Mouse (Mus musculus): ENCODE data around the gene Lrrk1.

The Lrrk1 gene

GRCm38 (mm10) chr7:66297656-66298021 is 90.5 kb downstream of the Lrrk1 start:
- no peak for DNase-seq (ENCODE audit: low read depth)

GRCm38 (mm10) chr7:66296921-66297655 is 91.1 kb downstream of the Lrrk1 start:
- DNase-seq (ENCODE audit: low read depth) = no peak

GRCm38 (mm10) chr7:66292552-66293376 is 95.4 kb downstream of the Lrrk1 start:
- DNase-seq (ENCODE audit: low read depth) = no peak

GRCm38 (mm10) chr7:66292010-66292409 is 96.1 kb downstream of the Lrrk1 start:
- no peak for DNase-seq (ENCODE audit: low read depth)

GRCm38 (mm10) chr7:66282984-66283612 is 105.1 kb downstream of the Lrrk1 start:
- no peak for DNase-seq (ENCODE audit: low read depth)

DNA sequence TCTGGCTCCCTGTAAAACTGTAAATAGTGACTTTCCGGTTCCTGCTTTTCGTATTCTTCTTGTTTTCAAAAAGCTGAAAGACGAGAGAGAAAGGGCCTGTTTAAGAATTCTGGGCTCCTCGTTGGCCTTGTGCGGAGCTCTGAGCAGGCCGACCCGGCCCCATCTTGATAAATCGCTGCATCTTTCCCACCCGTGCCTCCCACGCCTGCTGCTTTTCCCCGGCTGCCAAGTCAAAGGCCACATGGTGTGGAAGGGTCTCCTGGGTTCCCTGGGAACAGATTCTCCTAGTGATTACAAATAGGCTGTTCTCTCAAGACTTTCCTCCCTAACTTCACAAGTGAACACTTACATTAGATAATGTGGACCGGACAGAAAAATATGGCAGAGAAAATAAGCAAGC is 105.9 kb downstream of the Lrrk1 start:
- DNase-seq (ENCODE audit: low read depth) = no peak

DNA sequence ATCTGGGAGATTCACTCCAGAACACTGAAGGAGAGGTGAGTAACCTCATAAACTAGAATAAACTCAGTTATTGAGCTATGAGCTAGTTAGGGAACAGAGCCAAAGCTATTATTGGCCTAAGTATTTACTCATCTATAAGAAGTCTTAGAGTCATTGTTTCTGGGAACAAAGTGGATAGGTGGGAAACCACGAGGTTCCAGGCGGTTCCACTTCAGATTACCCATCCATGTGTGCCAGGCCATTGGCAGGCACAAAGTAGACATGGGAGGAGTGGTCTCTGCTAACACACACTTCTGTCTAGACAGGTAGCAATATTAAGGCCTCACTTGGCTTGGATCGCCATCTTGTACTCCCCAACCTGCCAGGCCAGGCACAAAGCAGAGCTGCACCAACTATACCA is 110.1 kb downstream of the Lrrk1 start:
- no peak for DNase-seq (ENCODE audit: low read depth)

GRCm38 (mm10) chr7:66273494-66273893 is 114.7 kb downstream of the Lrrk1 start:
- DNase-seq (ENCODE audit: low read depth) = no peak

DNA sequence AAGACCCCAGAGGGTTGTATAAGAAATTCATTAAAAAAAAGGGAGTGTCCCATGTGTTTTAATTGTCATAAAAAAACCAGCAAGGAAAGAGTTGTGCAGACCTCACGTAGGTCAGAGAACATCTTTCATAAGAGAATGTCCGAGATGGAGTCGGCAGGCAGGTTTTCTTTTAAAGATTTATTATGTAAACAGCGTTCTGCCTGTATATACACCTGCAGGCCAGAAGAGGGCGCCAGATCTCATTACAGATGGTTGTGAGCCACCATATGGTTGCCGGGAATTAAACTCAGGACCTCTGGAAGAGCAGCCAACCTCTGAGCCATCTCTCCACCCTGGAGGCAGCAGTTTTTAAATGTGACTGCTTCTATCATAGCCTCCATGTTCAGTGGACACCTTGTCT is 116.9 kb downstream of the Lrrk1 start:
- DNase-seq (ENCODE audit: low read depth) = peak; percentile 16

DNA sequence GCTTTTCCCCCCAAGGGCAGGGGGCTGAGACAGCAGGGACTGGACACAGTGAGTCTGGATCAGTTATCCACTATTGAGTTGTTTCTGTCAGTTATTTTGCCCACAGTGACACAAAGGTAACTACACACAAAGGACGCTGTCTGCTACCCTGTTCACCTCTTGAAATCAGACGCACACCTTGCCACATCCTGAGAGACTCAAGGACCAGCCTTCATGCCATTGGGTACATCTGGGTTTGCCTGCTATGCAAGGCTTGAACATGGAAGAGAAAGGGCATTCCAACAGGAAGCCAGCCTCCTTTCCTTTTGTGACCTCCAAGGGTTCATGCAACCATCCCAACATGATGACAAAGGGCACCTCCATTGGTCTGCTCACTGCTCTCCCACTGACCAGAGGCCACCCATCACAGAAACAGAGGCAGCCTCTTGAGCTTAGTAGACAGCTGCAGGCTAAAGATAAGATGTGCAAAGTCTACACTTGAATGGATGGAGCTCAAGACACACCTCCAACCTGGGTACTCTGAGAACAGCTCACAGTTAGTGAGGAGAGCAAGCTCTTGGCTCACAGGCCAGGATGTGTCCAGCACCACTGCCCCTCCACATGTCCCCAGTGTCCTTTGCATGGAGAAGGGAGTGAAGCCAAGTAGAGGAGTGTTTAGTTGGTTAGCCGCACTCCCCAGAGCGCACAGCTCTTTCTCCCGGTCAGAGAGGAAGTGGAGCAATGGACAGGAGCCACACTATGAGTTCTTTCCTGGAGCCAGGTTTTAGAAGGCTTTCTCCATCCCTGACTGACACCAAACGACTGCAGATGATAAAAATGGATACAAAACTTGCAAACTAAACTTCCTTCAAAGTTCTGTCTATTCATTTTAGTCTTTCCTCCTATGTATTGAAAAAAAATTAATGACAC is 121.0 kb downstream of the Lrrk1 start:
- DNase-seq (ENCODE audit: low read depth) = no peak

- DNase-seq (ENCODE audit: low read depth) = peak; percentile 56
Measured at GRCm38 (mm10) chr7:66263421-66263820, 124.7 kb downstream of the Lrrk1 start.

- peak; percentile 61 for DNase-seq (ENCODE audit: low read depth)
Measured at GRCm38 (mm10) chr7:66262570-66263156, 125.5 kb downstream of the Lrrk1 start.

DNA sequence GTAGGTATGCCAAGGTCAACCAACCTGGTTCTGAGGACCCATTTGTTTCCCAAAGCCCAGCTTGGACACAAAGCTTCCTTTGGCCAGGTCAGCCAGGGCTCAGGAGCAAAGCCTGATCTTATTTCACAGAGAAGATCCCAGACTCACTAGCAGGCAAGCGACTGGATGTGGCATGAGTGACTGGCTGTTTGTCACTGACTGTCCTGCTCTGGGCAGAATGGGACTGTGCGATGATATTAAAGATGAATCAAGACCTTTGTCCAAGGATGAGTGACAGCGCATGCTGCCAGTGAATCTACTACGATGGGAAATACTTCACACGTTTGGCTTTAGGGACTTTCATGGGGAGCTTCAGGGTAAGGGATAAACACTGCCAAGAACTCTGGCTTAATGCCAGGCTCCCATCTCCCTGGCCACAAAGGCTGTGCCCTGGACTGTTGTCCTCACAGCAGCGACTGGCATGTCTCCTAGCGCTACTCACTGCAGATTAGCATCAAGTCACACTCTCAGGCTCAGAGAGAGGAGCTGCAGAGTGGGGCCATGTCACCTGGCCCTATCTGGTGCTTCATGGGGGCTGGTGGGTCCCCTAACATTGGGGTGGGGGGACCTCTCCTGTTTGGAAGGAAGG is 127.3 kb downstream of the Lrrk1 start:
- DNase-seq (ENCODE audit: low read depth) = no peak

- no peak for DNase-seq (ENCODE audit: low read depth)
Measured at GRCm38 (mm10) chr7:66260295-66260694, 127.9 kb downstream of the Lrrk1 start.

- no peak for DNase-seq (ENCODE audit: low read depth)
Measured at GRCm38 (mm10) chr7:66259436-66260206, 128.5 kb downstream of the Lrrk1 start.

GRCm38 (mm10) chr7:66258997-66259396 is 129.2 kb downstream of the Lrrk1 start:
- DNase-seq (ENCODE audit: low read depth) = no peak

- DNase-seq (ENCODE audit: low read depth) = no peak
Measured at GRCm38 (mm10) chr7:66257232-66257631, 130.9 kb downstream of the Lrrk1 start.

DNA sequence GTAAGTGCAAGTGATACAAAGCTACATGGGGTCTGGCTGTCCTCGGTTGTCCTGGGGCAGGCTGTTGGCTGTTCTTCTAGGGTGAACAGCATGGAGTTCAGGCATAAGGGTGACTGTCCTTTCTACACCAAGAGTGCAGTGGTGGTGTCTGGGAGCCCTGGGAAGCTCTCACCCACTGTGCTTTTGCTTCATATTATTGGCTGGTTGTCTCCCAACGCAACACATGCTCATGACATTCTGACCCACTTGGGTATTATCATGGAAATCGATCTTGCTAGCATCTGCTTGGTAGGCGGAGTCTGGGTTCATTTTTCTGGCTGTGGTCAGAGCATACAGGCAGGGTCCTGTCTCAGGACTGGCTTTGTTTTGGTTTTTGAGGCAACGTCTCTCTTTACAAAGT is 131.7 kb downstream of the Lrrk1 start:
- DNase-seq (ENCODE audit: low read depth) = no peak

DNA sequence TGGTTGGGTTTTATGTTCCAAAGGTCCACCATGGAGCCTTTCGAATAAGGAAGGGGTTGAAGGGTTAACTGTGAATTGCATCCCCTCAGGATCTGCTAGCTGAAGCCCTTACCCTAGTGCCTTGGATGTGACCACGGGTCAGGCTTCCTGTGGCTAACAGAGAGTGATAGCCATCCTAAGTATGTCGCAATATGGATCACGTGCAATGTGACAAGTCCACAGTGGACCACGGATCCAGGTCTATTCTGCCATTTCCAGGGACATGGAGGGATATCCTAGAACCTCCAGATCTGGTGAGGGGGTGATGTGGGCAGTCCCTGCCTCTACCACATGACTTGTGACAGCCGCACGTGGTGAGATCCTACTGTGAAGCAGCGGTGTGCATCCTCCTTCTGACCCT is 133.2 kb downstream of the Lrrk1 start:
- DNase-seq (ENCODE audit: low read depth) = no peak

DNA sequence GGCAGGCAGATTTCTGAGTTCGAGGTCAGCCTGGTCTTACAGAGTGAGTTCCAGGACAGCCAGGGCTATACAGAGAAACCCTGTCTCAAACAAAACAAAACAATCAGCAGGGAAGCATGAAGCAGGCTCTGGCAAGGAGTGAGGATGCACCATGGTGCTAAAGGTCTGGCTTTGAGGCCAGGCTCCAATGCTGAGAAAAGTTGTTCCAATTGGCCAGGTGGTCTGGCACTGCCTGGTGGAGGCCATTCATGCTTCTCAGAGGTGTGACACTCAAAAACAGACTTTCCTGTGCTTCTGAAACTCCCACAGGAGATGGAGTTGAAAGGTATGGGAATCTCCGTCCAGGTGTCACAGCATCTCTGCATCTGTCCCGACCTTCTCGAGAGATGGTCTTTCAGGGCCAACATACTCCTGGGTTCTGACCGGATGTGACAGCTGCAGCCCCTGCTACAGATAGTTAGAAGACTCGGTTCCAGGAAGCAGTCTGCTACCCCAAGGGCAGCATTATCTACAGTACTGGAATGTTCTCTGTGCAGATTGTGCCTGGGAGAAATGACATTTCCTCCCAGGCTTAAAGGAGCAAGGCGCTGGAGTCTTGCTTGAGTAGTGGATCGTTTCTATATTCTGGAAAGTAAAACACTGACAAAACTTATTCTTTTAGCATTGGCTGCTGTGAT is 134.0 kb downstream of the Lrrk1 start:
- DNase-seq (ENCODE audit: low read depth) = no peak
